Mouse (Mus musculus) gastrocnemius, postnatal 10 days (tissue): ENCODE measurements around the gene Ralgps2. TPM values are rescaled to one million over a fixed set of nuclear protein-coding genes. Genes with fewer than 3 reads are reported as not detected.

Source experiments
- DNase-seq: peaks from one replicate; pipeline ENCODE4 v3.0.0; 2021; ENCODE audit warnings: mixed read lengths
- total RNA-seq, 2 experiments: library from RNA; stranded (reverse); gene quantifications; 2 replicates each; pipeline ENCODE4 v1.2.3; 2021

Ralgps2 gene
- total RNA-seq, 2 experiments from 2014 or later = 8.4 to 17.6 TPM

DNA sequence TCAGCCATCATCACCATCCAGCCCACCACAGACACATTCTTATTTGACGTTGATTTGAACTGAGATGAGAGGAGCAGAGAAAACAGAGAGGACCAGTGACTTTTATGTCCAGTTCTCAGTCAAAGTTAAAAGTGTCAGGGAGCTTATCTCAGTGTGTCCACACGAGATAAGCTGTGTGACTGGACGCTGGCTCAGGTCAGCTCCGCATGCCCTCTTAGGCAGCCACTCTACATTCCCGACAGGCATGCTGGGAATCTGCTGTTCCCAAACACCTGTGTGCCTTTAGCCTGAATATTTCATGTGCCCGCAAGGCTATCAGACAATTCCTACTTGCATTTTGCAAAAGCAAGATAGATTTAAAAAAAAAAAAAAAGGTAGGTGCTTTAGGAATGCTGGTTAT, 125.9 kb downstream of the Ralgps2 start:
- no peak for DNase-seq

DNA sequence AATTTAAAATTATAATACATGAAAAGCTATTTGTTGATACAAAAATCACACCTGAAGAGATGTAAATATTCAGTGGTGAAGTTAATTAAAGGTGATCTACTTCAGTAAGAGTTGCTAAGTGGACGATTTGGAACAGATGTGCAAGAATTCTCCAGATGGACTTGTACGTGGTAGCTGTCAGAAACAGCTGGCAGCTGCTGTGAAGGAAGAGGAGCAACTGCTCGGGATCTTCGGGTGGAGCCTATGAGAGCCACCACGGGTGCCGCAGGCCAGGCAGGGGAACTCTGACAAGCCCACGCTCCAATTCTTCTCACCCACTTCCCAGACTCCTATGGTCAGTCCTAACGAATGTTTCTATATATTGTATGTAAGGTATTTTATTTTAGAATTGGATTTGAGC, 126.7 kb downstream of the Ralgps2 start:
- no peak for DNase-seq

GRCm38 (mm10) chr1:156811928-156812327, 127.5 kb downstream of the Ralgps2 start:
- no peak for DNase-seq

DNA sequence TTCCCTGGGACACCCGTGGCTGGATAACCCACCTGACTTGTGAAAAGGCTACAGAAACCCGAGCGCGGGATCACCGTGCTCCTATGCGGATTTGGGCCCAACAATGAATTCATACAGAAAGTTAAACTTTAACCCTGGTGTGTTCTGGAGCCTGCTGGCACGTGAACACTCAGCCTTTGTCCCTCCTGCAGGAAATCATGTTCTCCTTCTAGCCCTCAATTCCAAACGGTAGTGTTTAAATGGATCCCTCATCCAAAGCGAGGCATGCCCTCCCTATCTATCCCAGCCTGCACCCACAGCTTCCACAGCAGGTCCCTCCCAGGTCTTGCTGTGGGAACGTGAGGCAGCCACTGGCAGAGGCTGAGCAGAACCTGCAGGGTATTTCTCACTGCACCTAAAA, 131.1 kb downstream of the Ralgps2 start:
- no peak for DNase-seq

- DNase-seq = no peak
Observed at GRCm38 (mm10) chr1:156801276-156801675, 138.2 kb downstream of the Ralgps2 start.

DNA sequence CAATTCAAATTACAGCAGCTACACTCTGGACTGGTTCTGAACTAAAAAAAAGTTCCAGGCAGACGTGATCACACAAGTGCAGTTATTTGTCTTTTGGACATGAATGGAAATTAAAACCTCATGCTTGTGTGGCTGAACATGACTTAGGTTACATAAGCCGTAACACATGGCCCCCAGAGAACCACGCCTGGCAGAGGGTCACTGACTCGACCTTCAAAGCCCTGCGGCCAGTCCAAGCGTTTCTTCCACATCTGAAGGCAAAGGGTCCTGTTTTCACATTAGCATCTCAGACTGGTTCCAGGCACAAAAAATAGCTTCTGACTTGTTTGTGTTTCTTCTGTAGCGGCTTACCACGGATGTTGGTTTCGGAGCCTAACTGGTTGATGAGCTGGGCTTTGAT, 143.2 kb downstream of the Ralgps2 start:
- peak; percentile 42 for DNase-seq

GRCm38 (mm10) chr1:156789844-156790490, 149.5 kb downstream of the Ralgps2 start:
- no peak for DNase-seq

DNA sequence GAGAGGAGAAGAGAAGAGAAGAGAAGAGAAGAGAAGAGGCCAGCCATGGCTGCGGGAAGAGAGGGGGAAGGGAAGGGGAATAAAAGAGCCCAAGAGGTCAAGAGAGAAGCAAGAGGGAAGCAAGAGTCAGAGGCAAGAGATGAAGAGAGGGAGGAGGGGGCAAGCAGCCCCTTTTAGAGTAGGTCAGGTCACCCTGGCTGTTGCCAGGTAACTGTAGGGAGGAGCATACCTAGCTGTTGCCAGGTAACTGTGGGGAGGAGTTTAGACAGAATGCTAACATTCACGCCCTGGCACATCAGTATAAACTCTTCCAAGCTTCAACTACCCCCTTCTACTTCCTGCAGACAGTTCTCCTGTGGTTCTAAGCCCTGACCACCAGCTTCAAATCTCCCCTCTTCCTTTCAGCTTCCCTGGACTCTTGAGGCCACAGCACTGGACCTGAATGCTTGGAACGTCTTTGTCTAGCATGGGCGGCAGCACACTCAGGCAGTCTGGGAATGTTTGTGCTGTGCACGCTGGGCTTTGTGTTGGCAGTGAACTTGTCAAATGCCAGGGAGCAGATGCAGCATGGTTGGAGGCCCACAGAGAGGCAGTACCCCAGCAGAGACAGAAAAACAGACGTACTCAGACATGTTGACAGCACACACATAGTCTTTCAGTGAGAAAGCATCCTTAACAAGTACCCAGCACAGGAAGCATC, 152.1 kb downstream of the Ralgps2 start:
- DNase-seq = no peak

- DNase-seq = no peak
Observed at GRCm38 (mm10) chr1:156786074-156786473, 153.4 kb downstream of the Ralgps2 start.

DNA sequence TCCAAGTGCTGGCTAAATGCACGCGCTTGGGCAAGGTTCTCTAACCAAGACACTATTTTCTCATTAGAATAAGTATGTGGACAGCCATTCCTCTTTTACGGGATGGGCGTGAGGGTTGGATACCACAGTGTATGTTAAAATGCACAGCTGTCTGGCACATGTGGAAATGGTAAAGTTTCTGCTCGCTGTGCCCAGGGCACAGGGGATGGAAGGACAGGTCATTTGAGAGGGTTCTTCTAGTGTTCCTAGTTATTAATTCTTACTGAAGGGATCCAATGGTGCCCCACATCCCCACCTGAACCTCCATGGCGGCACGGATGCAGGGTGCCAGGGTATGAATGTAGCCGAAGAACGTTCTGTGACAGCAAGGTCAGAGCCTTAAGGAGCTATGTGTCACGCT, 154.5 kb downstream of the Ralgps2 start:
- DNase-seq = no peak

DNA sequence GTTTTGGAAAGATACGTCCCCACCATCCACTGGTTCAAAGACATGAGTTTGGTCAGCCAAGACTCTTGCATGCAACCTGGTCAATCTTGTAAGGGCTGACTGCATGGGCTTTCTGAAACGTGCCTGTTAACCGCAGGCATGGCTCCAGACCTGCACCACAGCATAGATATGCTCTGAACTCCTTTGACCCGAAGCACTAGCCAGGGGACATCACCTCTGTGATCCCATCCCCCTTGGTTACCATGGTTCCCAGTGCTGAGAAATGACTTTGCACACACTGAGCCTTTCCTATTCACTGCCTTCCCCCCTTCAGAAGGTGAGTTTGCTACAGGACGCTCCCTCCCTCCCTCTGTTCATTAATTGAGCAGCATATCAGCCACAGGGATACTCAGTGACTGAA, 155.3 kb downstream of the Ralgps2 start:
- DNase-seq = no peak

- peak; percentile 29 for DNase-seq
Observed at GRCm38 (mm10) chr1:156781971-156782850, 157.2 kb downstream of the Ralgps2 start.

DNA sequence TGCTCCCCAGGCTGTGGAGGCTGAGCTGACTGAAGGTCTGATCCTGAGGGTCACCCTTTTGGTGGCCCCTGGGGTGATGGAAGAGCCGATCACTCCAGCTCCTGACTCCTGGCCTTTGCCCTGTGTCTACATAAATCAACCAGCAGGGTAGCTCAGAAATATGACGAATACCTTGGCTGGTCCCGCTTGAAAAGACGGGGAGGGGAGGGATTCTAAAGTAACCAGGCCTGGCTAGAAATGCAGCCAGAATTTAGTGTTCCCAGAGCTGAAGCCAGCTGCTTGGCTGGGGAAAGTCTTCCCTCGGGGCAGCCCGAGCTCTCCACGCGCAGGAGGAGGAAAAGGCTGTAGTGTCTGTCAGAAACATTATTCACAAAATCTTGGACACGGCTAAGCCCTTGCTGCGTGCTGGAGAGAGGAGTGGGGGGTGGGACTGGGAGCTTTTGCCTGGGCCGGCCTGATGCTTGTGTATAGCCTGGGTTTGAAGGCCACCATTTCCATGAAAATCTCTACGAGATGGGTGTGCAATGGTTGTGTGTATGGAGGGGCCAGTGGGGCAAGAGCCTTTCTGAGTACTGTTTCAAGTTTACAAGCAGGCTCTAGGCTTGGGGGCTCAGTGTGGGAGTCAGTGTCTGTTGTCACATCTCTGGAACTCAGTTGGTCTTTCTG, 158.2 kb downstream of the Ralgps2 start:
- DNase-seq = peak; percentile 76

DNA sequence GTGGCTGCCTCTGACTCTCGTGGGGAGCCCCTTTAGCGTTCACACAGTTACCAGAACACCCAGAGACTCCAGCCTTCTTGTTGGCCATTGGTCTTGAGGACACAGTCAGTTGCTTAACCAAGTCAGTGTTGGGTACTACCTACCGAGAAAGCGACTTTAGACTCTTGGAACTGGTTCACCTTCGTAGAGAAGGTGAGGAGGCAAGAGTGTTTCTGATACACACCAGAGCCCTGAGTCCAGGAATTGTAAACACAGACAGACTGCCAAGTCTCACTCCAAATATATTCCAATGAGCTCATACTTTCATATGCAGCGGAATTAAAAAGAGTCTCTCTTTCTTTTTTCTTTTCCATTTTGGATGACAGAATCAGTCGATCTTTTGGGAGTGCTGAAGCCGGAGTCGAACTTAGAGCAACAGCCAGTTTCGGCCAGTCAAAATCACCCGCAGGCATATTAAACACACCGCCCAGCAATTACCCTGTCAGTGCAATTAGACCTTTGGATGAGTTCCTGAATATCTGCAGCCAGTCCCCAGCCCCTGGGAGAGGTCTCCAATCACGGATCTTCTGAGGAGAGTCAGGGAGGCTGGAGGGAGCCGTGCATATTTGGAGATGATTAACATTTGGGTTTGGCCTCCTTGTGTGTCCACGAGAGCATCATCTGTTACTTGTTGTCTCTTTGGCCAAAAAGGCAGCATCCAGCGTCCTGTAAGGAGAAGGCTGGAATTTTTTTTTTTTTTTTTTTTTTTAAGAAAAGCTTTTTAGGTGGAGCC, 159.0 kb downstream of the Ralgps2 start:
- DNase-seq = peak; percentile 17

DNA sequence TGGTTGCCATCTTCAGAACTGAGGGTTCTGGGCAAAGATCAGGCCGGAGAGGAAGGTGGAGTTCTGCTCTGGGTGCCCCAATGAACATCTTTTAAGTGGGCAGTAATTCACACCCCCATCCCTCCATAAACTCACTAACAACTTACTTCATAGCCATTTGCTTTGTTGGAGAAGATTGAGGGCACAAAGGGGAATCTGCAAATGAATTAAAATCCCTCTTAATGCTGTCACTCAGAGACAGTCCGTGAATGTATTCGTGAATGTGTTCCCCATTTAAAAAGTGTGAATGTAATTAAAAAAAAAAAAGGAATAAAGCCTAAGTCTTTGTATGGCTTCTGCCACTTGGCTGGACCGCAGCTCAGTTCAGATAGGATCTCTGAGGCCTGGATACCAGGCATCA, 159.8 kb downstream of the Ralgps2 start:
- DNase-seq = no peak

DNA sequence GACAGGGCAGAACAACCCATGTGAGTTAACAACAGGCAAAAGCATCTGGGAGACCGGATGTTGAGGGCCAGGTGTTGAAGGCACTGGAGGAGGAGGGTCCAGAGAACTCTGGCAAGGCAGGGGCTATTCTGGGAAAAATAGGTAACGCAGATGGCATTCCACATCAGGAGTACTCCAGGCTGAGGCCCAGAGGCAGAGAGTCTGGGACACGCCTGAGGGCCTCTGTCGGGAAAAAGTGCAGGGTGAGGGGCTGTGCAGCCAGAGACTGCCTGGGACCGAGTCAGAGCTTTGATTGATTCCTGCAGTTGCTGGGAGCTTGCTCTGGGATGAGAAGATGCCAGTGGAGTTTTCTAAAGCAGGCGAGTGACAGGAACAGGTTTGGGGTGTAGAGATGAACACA, 160.4 kb downstream of the Ralgps2 start:
- DNase-seq = no peak

GRCm38 (mm10) chr1:156777896-156778295, 161.5 kb downstream of the Ralgps2 start:
- DNase-seq = no peak

GRCm38 (mm10) chr1:156775983-156776382, 163.4 kb downstream of the Ralgps2 start:
- no peak for DNase-seq

- DNase-seq = no peak
Observed at GRCm38 (mm10) chr1:156775190-156775589, 164.2 kb downstream of the Ralgps2 start.

DNA sequence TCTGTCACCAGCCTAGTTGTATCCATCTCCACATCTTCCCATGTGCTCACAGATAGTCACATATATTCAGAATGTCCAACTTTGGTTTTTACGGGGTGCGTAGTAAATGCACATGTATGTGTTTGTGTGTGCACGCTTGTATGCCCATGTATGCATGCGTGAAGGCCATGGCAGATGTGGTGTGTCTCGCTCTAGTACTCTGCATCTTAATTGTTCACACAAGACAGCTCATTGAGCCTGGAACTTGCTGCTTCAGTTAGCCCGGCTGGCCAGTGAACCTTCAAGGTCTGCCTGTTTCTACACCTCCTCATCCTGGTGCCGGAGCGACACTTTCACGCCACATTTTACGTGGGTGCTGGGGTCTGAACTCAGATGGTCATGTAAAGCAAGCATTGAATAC, 168.6 kb downstream of the Ralgps2 start:
- DNase-seq = no peak

DNA sequence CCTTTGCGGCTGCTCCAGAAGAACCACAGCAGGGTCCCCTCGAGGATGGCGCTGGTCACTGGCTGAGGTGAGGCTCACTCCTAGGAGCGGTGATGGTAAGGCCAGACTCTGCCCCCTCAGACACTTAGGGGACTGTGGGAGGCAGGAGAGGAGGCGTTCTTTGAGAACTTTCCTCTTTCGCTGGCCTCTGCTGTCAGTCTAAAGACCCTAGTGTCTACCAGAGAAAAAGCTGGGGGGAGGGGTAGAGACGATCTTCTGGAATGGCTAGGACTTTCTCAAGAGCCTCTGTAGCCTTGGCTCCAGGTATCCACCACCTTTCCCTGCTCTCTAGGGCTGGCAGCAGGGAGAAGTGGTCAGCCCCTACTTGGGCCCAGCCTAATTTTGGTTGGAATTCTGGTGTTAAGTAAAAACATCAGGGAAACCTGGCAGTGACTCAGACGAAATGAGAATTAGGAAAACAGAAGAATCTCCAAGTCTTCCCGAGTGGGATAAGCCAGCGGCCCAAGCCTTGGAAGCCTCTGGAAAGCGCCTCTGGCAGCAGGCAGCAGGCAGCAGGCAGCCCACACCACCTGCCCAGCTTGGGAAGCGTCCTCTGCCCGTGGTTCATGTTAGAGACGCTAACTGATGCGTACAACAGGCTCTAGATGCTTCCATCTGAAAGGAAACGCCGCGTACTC, 169.7 kb downstream of the Ralgps2 start:
- DNase-seq = no peak
